22 mouse cellular contexts compared by ENCODE assay signal in the genomic region with DNA sequence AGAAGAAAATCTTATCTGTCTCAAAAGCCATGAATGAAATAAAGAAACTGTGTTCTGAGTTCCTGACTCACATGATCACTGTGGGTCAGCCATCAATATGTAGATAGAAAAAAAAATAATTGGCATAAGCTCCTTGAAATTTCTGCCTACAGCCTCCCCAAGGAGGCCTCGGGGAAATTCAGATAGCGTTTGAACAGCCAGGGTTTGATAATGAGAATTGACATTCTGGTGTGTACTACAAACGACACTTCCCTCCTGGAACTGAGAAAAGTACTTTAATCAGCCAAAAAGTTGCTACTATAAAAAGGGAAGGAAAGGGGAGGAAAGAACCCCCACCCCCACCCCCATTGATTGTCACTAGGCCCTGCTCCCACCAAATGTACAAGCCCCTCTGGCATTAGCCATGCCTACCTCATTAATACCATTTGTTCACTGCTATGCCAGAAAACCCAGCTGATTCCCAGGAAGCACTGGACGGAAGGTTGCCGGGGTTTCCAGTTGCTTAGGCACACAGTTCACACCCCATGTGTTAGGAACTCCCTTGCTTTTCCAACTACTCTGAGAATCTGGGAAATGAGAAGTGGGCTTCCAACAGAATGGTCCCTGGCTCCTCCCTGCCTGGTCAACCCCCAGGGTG.
DNase-seq lines count a peak whose midpoint lies in the region; ATAC-seq and TF ChIP-seq lines count a peak whose summit lies in the region.
"Had no signal": no experiment of that assay in that cellular context is flagged by ENCODE, and none has a peak within 500 bp of the region (broad histone marks: within the 10 kb centered on the region; RNA-seq: fewer than 3 reads in every experiment).

No protein-coding gene starts in this region.

- TF ChIP-seq CTCF in lung, postnatal 0 days (IDR thresholded peaks at IDR 0.05) = no peak

- no peaks in the 10 kb centered on the region for H3K27me3 ChIP-seq in hindbrain, embryonic 15.5 days
- no peaks in the 10 kb centered on the region for H3K27me3 ChIP-seq in hindbrain, embryonic 11.5 days (ENCODE audit: control insufficient read depth, insufficient read depth, low read length)
- H3K27me3 ChIP-seq in forebrain, embryonic 14.5 days (replicated peaks; ENCODE audit: control insufficient read depth, insufficient read depth, low read length) = no peaks in the 10 kb centered on the region
- H3K27me3 ChIP-seq in forebrain, embryonic 16.5 days (replicated peaks; ENCODE audit: control insufficient read depth, insufficient read depth, low read length) = no peaks in the 10 kb centered on the region
- H3K27me3 ChIP-seq in midbrain, embryonic 14.5 days (ENCODE audit: control insufficient read depth, insufficient read depth, low read length) = no peaks in the 10 kb centered on the region
- no peaks in the 10 kb centered on the region for H3K27me3 ChIP-seq in lung, postnatal 0 days (replicated peaks; ENCODE audit: insufficient read depth, low read length)
- H3K27me3 ChIP-seq: heart, embryonic 13.5 days; liver, embryonic 15.5 days had no signal

- DNase-seq in hindbrain, embryonic 11.5 days (ENCODE audit: low spot score) = no peak
- peak; percentile 73 for DNase-seq in forebrain, embryonic 14.5 days (ENCODE audit: low spot score)
- peak; percentile 71 for DNase-seq in midbrain, embryonic 14.5 days
- no peak for DNase-seq in lung, postnatal 0 days (ENCODE audit: low spot score)
- DNase-seq in cerebellum, adult 9-11 months = no peak
- DNase-seq: adrenal gland, adult 8-10 months; cerebellum, adult 18-20 months; gastrocnemius, postnatal 14 days; heart, adult 18-20 months; heart, postnatal 14 days; kidney, adult 11 months; kidney, postnatal 4 days; liver; right cerebral cortex, postnatal 14 days had no signal

- no peak overlapping the region for H3K9ac ChIP-seq in hindbrain, embryonic 15.5 days
- H3K9ac ChIP-seq in hindbrain, embryonic 11.5 days (ENCODE audit: low read depth, low read length) = no peak overlapping the region
- no peak overlapping the region for H3K9ac ChIP-seq in forebrain, embryonic 14.5 days (ENCODE audit: low read length)
- H3K9ac ChIP-seq in forebrain, embryonic 16.5 days (replicated peaks; ENCODE audit: low read depth, low read length) = no peak overlapping the region
- H3K9ac ChIP-seq in midbrain, embryonic 14.5 days (replicated peaks; ENCODE audit: low read length) = no peak overlapping the region
- no peak overlapping the region for H3K9ac ChIP-seq in lung, postnatal 0 days (replicated peaks; ENCODE audit: low read depth)
- H3K9ac ChIP-seq: heart, embryonic 13.5 days; liver, embryonic 15.5 days; neural tube, embryonic 15.5 days had no signal

- ATAC-seq in hindbrain, embryonic 15.5 days (ENCODE audit: low FRiP score, low read depth) = peak; percentile 61
- no peak for ATAC-seq in hindbrain, embryonic 11.5 days (ENCODE audit: low FRiP score)
- ATAC-seq in forebrain, embryonic 14.5 days = peak; percentile 56
- peak; percentile 71 for ATAC-seq in forebrain, embryonic 16.5 days
- ATAC-seq in midbrain, embryonic 14.5 days (ENCODE audit: low FRiP score, low TSS enrichment) = peak; percentile 50; the same call in 1 of the 2 replicates
- no peak for ATAC-seq in lung, postnatal 0 days
- ATAC-seq: activated CD4-positive, CD25-positive, alpha-beta regulatory T cell, adult 4 months had no signal

- no peak overlapping the region for H3K4me2 ChIP-seq in hindbrain, embryonic 15.5 days
- H3K4me2 ChIP-seq in hindbrain, embryonic 11.5 days (replicated peaks; ENCODE audit: low read depth, low read length) = no peak overlapping the region
- no peak overlapping the region for H3K4me2 ChIP-seq in forebrain, embryonic 14.5 days (ENCODE audit: low read length)
- no peak overlapping the region for H3K4me2 ChIP-seq in forebrain, embryonic 16.5 days (ENCODE audit: low read length)
- no peak overlapping the region for H3K4me2 ChIP-seq in midbrain, embryonic 14.5 days (ENCODE audit: low read length)
- no peak overlapping the region for H3K4me2 ChIP-seq in lung, postnatal 0 days (replicated peaks; ENCODE audit: low read depth, low read length)
- H3K4me2 ChIP-seq: heart, embryonic 13.5 days; liver, embryonic 15.5 days; neural tube, embryonic 15.5 days had no signal

- no peak for TF ChIP-seq EP300 in lung, postnatal 0 days (IDR thresholded peaks at IDR 0.05)

- H3K4me3 ChIP-seq in hindbrain, embryonic 15.5 days = no peak overlapping the region
- no peak overlapping the region for H3K4me3 ChIP-seq in hindbrain, embryonic 11.5 days (ENCODE audit: low read depth, low read length)
- H3K4me3 ChIP-seq in forebrain, embryonic 14.5 days (ENCODE audit: low read depth, low read length) = no peak overlapping the region
- no peak overlapping the region for H3K4me3 ChIP-seq in forebrain, embryonic 16.5 days (replicated peaks; ENCODE audit: low read length)
- no peak overlapping the region for H3K4me3 ChIP-seq in midbrain, embryonic 14.5 days (replicated peaks; ENCODE audit: low read depth, low read length)
- no peak overlapping the region for H3K4me3 ChIP-seq in lung, postnatal 0 days (ENCODE audit: low read depth, low read length)
- H3K4me3 ChIP-seq: heart, embryonic 13.5 days; left cerebral cortex, adult 2 months; limb, embryonic 10.5 days; liver, embryonic 15.5 days; neural tube, embryonic 15.5 days had no signal

- 14% methylated on average over 5 of the region's 5 CpGs for WGBS in hindbrain, embryonic 15.5 days
- 45% methylated on average over 5 of the region's 5 CpGs for WGBS in hindbrain, embryonic 11.5 days
- WGBS in forebrain, embryonic 14.5 days = 13% methylated on average over 5 of the region's 5 CpGs
- WGBS in forebrain, embryonic 16.5 days = 12% methylated on average over 5 of the region's 5 CpGs
- WGBS in midbrain, embryonic 14.5 days = 13% methylated on average over 5 of the region's 5 CpGs
- 52% methylated on average over 5 of the region's 5 CpGs for WGBS in lung, postnatal 0 days

- H3K36me3 ChIP-seq in hindbrain, embryonic 15.5 days = no peaks in the 10 kb centered on the region
- no peaks in the 10 kb centered on the region for H3K36me3 ChIP-seq in hindbrain, embryonic 11.5 days (ENCODE audit: control insufficient read depth, insufficient read depth, low read length)
- H3K36me3 ChIP-seq in forebrain, embryonic 14.5 days (ENCODE audit: control insufficient read depth, insufficient read depth, low read length) = no peaks in the 10 kb centered on the region
- no peaks in the 10 kb centered on the region for H3K36me3 ChIP-seq in forebrain, embryonic 16.5 days (ENCODE audit: control insufficient read depth, insufficient read depth)
- H3K36me3 ChIP-seq in midbrain, embryonic 14.5 days (ENCODE audit: control insufficient read depth, insufficient read depth, low read length) = no peaks in the 10 kb centered on the region
- H3K36me3 ChIP-seq in lung, postnatal 0 days (ENCODE audit: insufficient read depth, low read length) = no peaks in the 10 kb centered on the region
- H3K36me3 ChIP-seq: limb, embryonic 10.5 days; liver, embryonic 15.5 days; neural tube, embryonic 15.5 days had no signal

- peaks cover 16% of the 10 kb centered on the region for H3K4me1 ChIP-seq in hindbrain, embryonic 15.5 days (replicated peaks)
- H3K4me1 ChIP-seq in hindbrain, embryonic 11.5 days (replicated peaks; ENCODE audit: control insufficient read depth, insufficient read depth, low read length) = no peaks in the 10 kb centered on the region
- peaks cover 8% of the 10 kb centered on the region for H3K4me1 ChIP-seq in forebrain, embryonic 14.5 days (ENCODE audit: control insufficient read depth, insufficient read depth, low read length)
- peaks cover 20% of the 10 kb centered on the region for H3K4me1 ChIP-seq in forebrain, embryonic 16.5 days (replicated peaks; ENCODE audit: control insufficient read depth, insufficient read depth, low read length)
- H3K4me1 ChIP-seq in midbrain, embryonic 14.5 days (ENCODE audit: control insufficient read depth, insufficient read depth, low read length) = peaks cover 15% of the 10 kb centered on the region
- H3K4me1 ChIP-seq in lung, postnatal 0 days (ENCODE audit: insufficient read depth, low read depth, low read length) = no peaks in the 10 kb centered on the region
- H3K4me1 ChIP-seq: liver, embryonic 15.5 days had no signal

- 0 out of 2 replicates have a peak, but pooled peaks cover 4% of the 10 kb centered on the region for H3K9me3 ChIP-seq in hindbrain, embryonic 15.5 days
- H3K9me3 ChIP-seq in hindbrain, embryonic 11.5 days (ENCODE audit: control insufficient read depth, low read length) = no peaks in the 10 kb centered on the region
- 0 out of 2 replicates have a peak, but pooled peaks cover 2% of the 10 kb centered on the region for H3K9me3 ChIP-seq in forebrain, embryonic 14.5 days (replicated peaks; ENCODE audit: control insufficient read depth, low read length)
- H3K9me3 ChIP-seq in forebrain, embryonic 16.5 days (ENCODE audit: control insufficient read depth, low read length) = peaks cover 3% of the 10 kb centered on the region
- H3K9me3 ChIP-seq in midbrain, embryonic 14.5 days (ENCODE audit: control insufficient read depth, low read length) = no peaks in the 10 kb centered on the region
- no peaks in the 10 kb centered on the region for H3K9me3 ChIP-seq in lung, postnatal 0 days (ENCODE audit: low read length)
- H3K9me3 ChIP-seq: limb, embryonic 10.5 days; liver, embryonic 15.5 days had no signal

- 0 out of 2 replicates have a peak overlapping the region, but pooled peaks have one; percentile 40 for H3K27ac ChIP-seq in hindbrain, embryonic 15.5 days (replicated peaks)
- H3K27ac ChIP-seq in hindbrain, embryonic 11.5 days (ENCODE audit: low read depth, low read length) = no peak overlapping the region
- H3K27ac ChIP-seq in forebrain, embryonic 14.5 days (ENCODE audit: low read depth, low read length) = no peak overlapping the region; the same call in 1 of the 2 replicates
- H3K27ac ChIP-seq in forebrain, embryonic 16.5 days (ENCODE audit: low read length) = no peak overlapping the region
- no peak overlapping the region for H3K27ac ChIP-seq in midbrain, embryonic 14.5 days (replicated peaks; ENCODE audit: low read depth, low read length)
- H3K27ac ChIP-seq in lung, postnatal 0 days (ENCODE audit: low read length) = no peak overlapping the region
- H3K27ac ChIP-seq: heart, embryonic 13.5 days; left cerebral cortex, adult 2 months; limb, embryonic 10.5 days; liver, embryonic 15.5 days; neural tube, embryonic 15.5 days had no signal

Comparison
In these comparisons a context has a peak if more than half of its experiments do, and no peak if none do; other contexts are left out.
1. ATAC-seq: peak in hindbrain, embryonic 15.5 days (single experiment), forebrain, embryonic 14.5 days (single experiment), forebrain, embryonic 16.5 days (single experiment) and midbrain, embryonic 14.5 days (single experiment); none in hindbrain, embryonic 11.5 days (single experiment) and lung, postnatal 0 days (single experiment).
2. DNase-seq: peak in forebrain, embryonic 14.5 days (single experiment) and midbrain, embryonic 14.5 days (single experiment); none in hindbrain, embryonic 11.5 days (single experiment), lung, postnatal 0 days (single experiment) and cerebellum, adult 9-11 months (single experiment).